Mouse (Mus musculus) granulocyte monocyte progenitor cell, adult 5-6 weeks (primary cell): ENCODE results near the gene Tceal8. TPM values are rescaled to one million over a fixed set of nuclear protein-coding genes. Genes with fewer than 3 reads are reported as not detected.

ENCODE experiments used
- ATAC-seq: replicated peaks from 2 replicates; pipeline ENCODE4 v1.8.0; 2016; ENCODE audit warnings: mild to moderate bottlenecking, moderate TSS enrichment, inconsistent platforms; ENCODE audit not compliant: poor library complexity, severe bottlenecking
- total RNA-seq, 2 experiments: library from RNA; stranded (forward) in 1 of 2; stranded (reverse) in 1 of 2; fragments of 200-712, 200-1000 nt in 1 of 2; fragments of >200 nt in 1 of 2; fragmentation: Nextera tagmentation in 1 of 2; gene quantifications; 2 replicates each; pipeline ENCODE4 v1.2.3; 2014 to 2017

Tceal8 gene
- total RNA-seq, 2 experiments from 2014 or later: 82.8 to 145 TPM

GRCm38 (mm10) chrX:136138827-136139639, 33.1 kb downstream of the Tceal8 start, which contains the start of gene Bex4:
Gene Bex4 (plus strand): TSS chrX:136138996.
- ATAC-seq: peak; percentile 78

- ATAC-seq: no peak
Measured at GRCm38 (mm10) chrX:136135559-136135958, 36.6 kb downstream of the Tceal8 start.

GRCm38 (mm10) chrX:136127744-136128064, 44.4 kb downstream of the Tceal8 start:
- peak; percentile 72 for ATAC-seq

- peak; percentile 94 for ATAC-seq
Measured at GRCm38 (mm10) chrX:136127038-136127743, 45.0 kb downstream of the Tceal8 start.

Other genes with a start within 250 kb of the Tceal8 start
- gene Arxes2, start 178.5 kb downstream of the Tceal8 start, total RNA-seq (2014; fragmentation: Nextera tagmentation): 3.1 and 4.7 TPM in 2 replicates
- gene Arxes2, start 178.5 kb downstream of the Tceal8 start, total RNA-seq (2017): 0.41 TPM in 1 of 2 replicates, not detected in the other
- not detected in 2 replicates for gene Arxes1, start 139.0 kb downstream of the Tceal8 start, total RNA-seq (2014; fragmentation: Nextera tagmentation)
- not detected in 2 replicates for gene Arxes1, start 139.0 kb downstream of the Tceal8 start, total RNA-seq (2017)
- not detected in 2 replicates for gene Bex2, start 104.1 kb downstream of the Tceal8 start, total RNA-seq (2014; fragmentation: Nextera tagmentation)
- 1.1 and 1.5 TPM in 2 replicates for gene Bex2, start 104.1 kb downstream of the Tceal8 start, total RNA-seq (2017)
- gene Nxf3, start 87.1 kb downstream of the Tceal8 start, total RNA-seq (2014; fragmentation: Nextera tagmentation): not detected in 2 replicates
- not detected in 2 replicates for gene Nxf3, start 87.1 kb downstream of the Tceal8 start, total RNA-seq (2017)
- gene Bex4, start 33.3 kb downstream of the Tceal8 start, total RNA-seq (2014; fragmentation: Nextera tagmentation): 3.2 TPM in 1 of 2 replicates, not detected in the other
- gene Bex4, start 33.3 kb downstream of the Tceal8 start, total RNA-seq (2017): 4.7 TPM in 1 of 2 replicates, not detected in the other
- gene Tceal5, start 31.5 kb upstream of the Tceal8 start, total RNA-seq (2014; fragmentation: Nextera tagmentation): not detected in 2 replicates
- not detected in 2 replicates for gene Tceal5, start 31.5 kb upstream of the Tceal8 start, total RNA-seq (2017)
- not detected in 2 replicates for gene Tceal7, start 42.4 kb upstream of the Tceal8 start, total RNA-seq (2014; fragmentation: Nextera tagmentation)
- gene Tceal7, start 42.4 kb upstream of the Tceal8 start, total RNA-seq (2017): not detected in 2 replicates
- 1.8 TPM in 1 of 2 replicates, not detected in the other for gene Bex1, start 43.2 kb upstream of the Tceal8 start, total RNA-seq (2014; fragmentation: Nextera tagmentation)
- gene Bex1, start 43.2 kb upstream of the Tceal8 start, total RNA-seq (2017): 2.0 TPM in 1 of 2 replicates, not detected in the other
- gene Tceal9, start 72.7 kb upstream of the Tceal8 start, total RNA-seq (2014; fragmentation: Nextera tagmentation): 99.9 and 102 TPM in 2 replicates
- 187 and 225 TPM in 2 replicates for gene Tceal9, start 72.7 kb upstream of the Tceal8 start, total RNA-seq (2017)
- 141 and 154 TPM in 2 replicates for gene Bex3, start 97.9 kb upstream of the Tceal8 start, total RNA-seq (2014; fragmentation: Nextera tagmentation)
- 87.5 and 104 TPM in 2 replicates for gene Bex3, start 97.9 kb upstream of the Tceal8 start, total RNA-seq (2017)